Mouse (Mus musculus): ENCODE results near the gene Brpf3. TPM values are rescaled to one million over a fixed set of nuclear protein-coding genes. Genes with fewer than 3 reads are reported as not detected.
"Not testable (repeated sequence)": the region's sequence is repeated elsewhere in the genome, so short reads cannot be mapped to it uniquely, and the experiment has no call there.

The Brpf3 gene
- polyA plus RNA-seq, 1 experiment from 2014 or later, result 12.9 TPM

- H3K36me3 ChIP-seq (ENCODE audit: control insufficient read depth, insufficient read depth, low read length), result no peaks in the 10 kb centered on the region
- peak overlapping the region; percentile 67 for H3K27ac ChIP-seq (ENCODE audit: low read depth)
- no peaks in the 10 kb centered on the region for H3K27me3 ChIP-seq (replicated peaks; ENCODE audit: control insufficient read depth, insufficient read depth, low read length)
- WGBS, result 2% methylated on average over 24 of the region's 24 CpGs
- H3K4me2 ChIP-seq (ENCODE audit: low read length), result peak overlapping the region; percentile 78
- peak overlapping the region; percentile 63 for H3K4me3 ChIP-seq (ENCODE audit: low read depth, low read length)
- peak overlapping the region; percentile 66 for H3K9ac ChIP-seq (ENCODE audit: low read length)
- peak; percentile 78 for DNase-seq (ENCODE audit: low spot score)
- no peaks in the 10 kb centered on the region for H3K9me3 ChIP-seq (ENCODE audit: control insufficient read depth, low read length)
- H3K4me1 ChIP-seq (replicated peaks; ENCODE audit: control insufficient read depth, insufficient read depth, low read length), result peaks cover 11% of the 10 kb centered on the region
- ATAC-seq (replicated peaks; ENCODE audit: low FRiP score, low TSS enrichment, low read depth), result peak; percentile 64
Observed at GRCm38 (mm10) chr17:28769875-28770421, 30.9 kb upstream of the Brpf3 start.

DNA sequence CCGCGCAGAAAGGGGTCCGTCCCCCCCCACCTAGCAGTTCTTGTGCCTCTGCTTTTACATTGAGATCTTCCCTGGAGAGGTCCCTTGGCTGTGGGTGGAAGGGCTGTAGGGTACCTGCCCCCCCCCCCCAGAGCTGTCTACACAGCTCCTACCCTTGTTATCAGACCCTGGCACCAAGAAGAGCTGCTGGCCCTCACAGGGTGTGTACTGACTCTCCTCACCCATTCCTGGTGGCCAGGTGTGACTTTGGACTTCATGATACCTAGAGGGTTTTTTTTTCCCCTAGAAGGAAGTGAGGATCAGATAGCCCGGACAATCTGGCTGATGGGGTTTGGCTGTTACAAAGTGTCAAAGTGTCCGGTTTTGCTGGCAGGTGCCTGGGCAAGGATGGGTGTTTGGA lies 29.6 kb upstream of the Brpf3 start:
- Histone ChIP-seq H3K27me3 (replicated peaks; ENCODE audit: control insufficient read depth, insufficient read depth, low read length) (no peaks in the 10 kb centered on the region), H3K4me1 (replicated peaks; ENCODE audit: control insufficient read depth, insufficient read depth, low read length) (peaks cover 11% of the 10 kb centered on the region), H3K9me3 (ENCODE audit: control insufficient read depth, low read length) (no peaks in the 10 kb centered on the region), H3K9ac (ENCODE audit: low read length) (no peak overlapping the region), H3K27ac (ENCODE audit: low read depth) (no peak overlapping the region), H3K4me2 (ENCODE audit: low read length) (peak overlapping the region; percentile 78; the same call in 1 of the 2 replicates), H3K4me3 (ENCODE audit: low read depth, low read length) (no peak overlapping the region), H3K36me3 (ENCODE audit: control insufficient read depth, insufficient read depth, low read length) (peaks cover 6% of the 10 kb centered on the region)
- no peak for DNase-seq (ENCODE audit: low spot score)
- ATAC-seq (replicated peaks; ENCODE audit: low FRiP score, low TSS enrichment, low read depth), result no peak
- 87% methylated on average over 5 of the region's 5 CpGs for WGBS

GRCm38 (mm10) chr17:28774303-28774702 lies 26.6 kb upstream of the Brpf3 start:
- DNase-seq (ENCODE audit: low spot score); H3K9ac ChIP-seq (ENCODE audit: low read length); H3K4me3 ChIP-seq (ENCODE audit: low read depth, low read length); H3K27ac ChIP-seq (ENCODE audit: low read depth); H3K9me3 ChIP-seq (ENCODE audit: control insufficient read depth, low read length); H3K4me2 ChIP-seq (ENCODE audit: low read length); ATAC-seq (replicated peaks; ENCODE audit: low FRiP score, low TSS enrichment, low read depth); H3K27me3 ChIP-seq (replicated peaks; ENCODE audit: control insufficient read depth, insufficient read depth, low read length): not testable (repeated sequence)
- 95% methylated on average over 8 of the region's 9 CpGs for WGBS
- Histone ChIP-seq H3K4me1 (replicated peaks; ENCODE audit: control insufficient read depth, insufficient read depth, low read length) (peaks cover 11% of the 10 kb centered on the region), H3K36me3 (ENCODE audit: control insufficient read depth, insufficient read depth, low read length) (peaks cover 22% of the 10 kb centered on the region)

DNA sequence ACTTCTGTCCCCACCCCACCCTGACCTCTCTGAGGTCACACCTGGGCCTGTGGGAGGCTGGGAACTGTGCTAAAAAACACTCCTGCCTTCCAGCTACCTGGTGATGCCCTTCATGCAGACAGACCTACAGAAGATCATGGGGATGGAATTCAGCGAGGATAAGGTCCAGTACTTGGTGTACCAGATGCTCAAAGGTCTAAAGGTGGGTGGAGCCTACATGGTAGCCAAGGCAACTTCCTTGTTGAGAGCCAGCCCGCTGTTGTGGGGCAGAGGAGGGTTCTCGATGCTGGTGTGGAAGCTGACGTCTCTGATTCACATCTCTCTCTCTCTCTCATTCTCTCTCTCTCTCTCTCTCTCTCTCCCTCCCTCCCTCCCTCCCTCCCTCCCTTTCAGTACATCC lies 25.7 kb upstream of the Brpf3 start:
- ATAC-seq (replicated peaks; ENCODE audit: low FRiP score, low TSS enrichment, low read depth) (no peak), DNase-seq (ENCODE audit: low spot score) (no peak)
- Histone ChIP-seq H3K27me3 (replicated peaks; ENCODE audit: control insufficient read depth, insufficient read depth, low read length) (no peaks in the 10 kb centered on the region), H3K9me3 (ENCODE audit: control insufficient read depth, low read length) (no peaks in the 10 kb centered on the region), H3K4me3 (ENCODE audit: low read depth, low read length) (no peak overlapping the region), H3K4me2 (ENCODE audit: low read length) (no peak overlapping the region), H3K36me3 (ENCODE audit: control insufficient read depth, insufficient read depth, low read length) (peaks cover 22% of the 10 kb centered on the region), H3K4me1 (replicated peaks; ENCODE audit: control insufficient read depth, insufficient read depth, low read length) (0 out of 2 replicates have a peak, but pooled peaks cover 4% of the 10 kb centered on the region), H3K9ac (ENCODE audit: low read length) (no peak overlapping the region), H3K27ac (ENCODE audit: low read depth) (no peak overlapping the region)
- 79% methylated on average over 4 of the region's 4 CpGs for WGBS

DNA sequence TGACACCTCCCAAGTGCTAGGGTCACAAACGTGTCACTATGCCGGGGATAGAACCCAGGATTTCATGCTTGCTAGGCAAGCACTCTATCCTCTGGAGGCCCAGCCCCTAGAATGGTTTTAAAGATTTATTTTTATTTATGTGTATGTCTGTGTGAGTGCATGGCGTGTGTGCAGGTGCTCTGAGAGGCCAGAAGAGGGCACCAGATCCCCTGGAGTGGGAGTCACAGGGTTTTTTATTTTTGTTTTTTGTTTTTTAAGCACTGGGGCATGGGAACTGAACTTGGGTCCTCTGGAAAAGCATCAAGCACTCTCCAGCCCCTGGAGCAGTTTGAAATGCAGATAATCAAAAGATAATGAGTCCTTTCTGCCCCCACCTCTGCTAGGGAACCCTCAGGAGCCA lies 24.1 kb upstream of the Brpf3 start:
- 88% methylated on average over 3 of the region's 3 CpGs for WGBS
- ATAC-seq (replicated peaks; ENCODE audit: low FRiP score, low TSS enrichment, low read depth), result no peak
- no peaks in the 10 kb centered on the region for H3K9me3 ChIP-seq (ENCODE audit: control insufficient read depth, low read length)

DNA sequence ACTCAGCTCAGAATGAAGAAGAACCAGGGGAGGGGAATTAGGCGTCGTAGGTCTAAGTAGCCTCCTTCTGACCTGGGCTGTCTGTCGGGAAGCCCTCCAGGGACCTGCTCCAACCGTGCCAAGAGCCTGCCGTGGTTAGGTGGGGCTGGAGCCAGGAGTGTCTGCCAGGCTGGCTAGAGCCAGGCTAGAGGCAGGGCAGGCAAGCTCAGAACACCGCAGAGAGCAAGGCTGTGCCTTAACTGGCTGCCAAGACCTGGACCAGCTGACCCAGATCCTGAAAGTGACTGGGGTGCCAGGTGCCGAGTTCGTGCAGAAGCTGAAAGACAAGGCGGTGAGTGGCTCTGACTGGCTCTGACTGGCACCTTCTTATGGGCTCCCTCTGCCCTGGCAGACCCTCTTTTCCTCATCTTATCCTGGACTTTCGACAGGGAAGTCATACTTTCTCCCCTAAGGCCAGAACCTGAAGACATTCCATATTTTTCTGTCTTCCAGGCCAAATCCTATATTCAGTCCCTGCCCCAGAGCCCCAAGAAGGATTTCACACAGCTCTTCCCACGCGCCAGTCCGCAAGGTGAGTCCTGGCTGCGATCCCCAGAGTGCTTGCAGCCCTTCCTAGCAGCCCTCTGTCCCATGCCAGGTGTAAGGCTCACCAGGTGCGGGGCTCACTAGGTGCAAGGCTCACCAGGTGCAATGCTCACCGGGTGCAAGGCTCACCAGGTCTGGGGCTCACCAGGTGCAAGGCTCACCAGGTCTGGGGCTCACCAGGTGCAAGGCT lies 23.5 kb upstream of the Brpf3 start:
- ATAC-seq (replicated peaks; ENCODE audit: low FRiP score, low TSS enrichment, low read depth), result no peak
- no peak overlapping the region for H3K9ac ChIP-seq (ENCODE audit: low read length)
- H3K9me3 ChIP-seq (ENCODE audit: control insufficient read depth, low read length), result no peaks in the 10 kb centered on the region
- H3K4me3 ChIP-seq (ENCODE audit: low read depth, low read length), result no peak overlapping the region
- no peaks in the 10 kb centered on the region for H3K27me3 ChIP-seq (replicated peaks; ENCODE audit: control insufficient read depth, insufficient read depth, low read length)
- H3K4me1 ChIP-seq (replicated peaks; ENCODE audit: control insufficient read depth, insufficient read depth, low read length), result 0 out of 2 replicates have a peak, but pooled peaks cover 3% of the 10 kb centered on the region
- no peak overlapping the region for H3K27ac ChIP-seq (ENCODE audit: low read depth)
- no peak overlapping the region for H3K4me2 ChIP-seq (ENCODE audit: low read length)
- WGBS, result 90% methylated on average over 16 of the region's 16 CpGs
- no peak for DNase-seq (ENCODE audit: low spot score)
- H3K36me3 ChIP-seq (ENCODE audit: control insufficient read depth, insufficient read depth, low read length), result peaks cover 22% of the 10 kb centered on the region

More for the DNA sequence above, 24.1 kb upstream of the Brpf3 start:
- Histone ChIP-seq H3K4me3 (ENCODE audit: low read depth, low read length) (no peak overlapping the region), H3K4me1 (replicated peaks; ENCODE audit: control insufficient read depth, insufficient read depth, low read length) (0 out of 2 replicates have a peak, but pooled peaks cover 3% of the 10 kb centered on the region), H3K9ac (ENCODE audit: low read length) (no peak overlapping the region), H3K4me2 (ENCODE audit: low read length) (no peak overlapping the region), H3K27ac (ENCODE audit: low read depth) (no peak overlapping the region), H3K27me3 (replicated peaks; ENCODE audit: control insufficient read depth, insufficient read depth, low read length) (no peaks in the 10 kb centered on the region), H3K36me3 (ENCODE audit: control insufficient read depth, insufficient read depth, low read length) (peaks cover 22% of the 10 kb centered on the region)
- no peak for DNase-seq (ENCODE audit: low spot score)

- Histone ChIP-seq H3K4me2 (ENCODE audit: low read length) (no peak overlapping the region), H3K36me3 (ENCODE audit: control insufficient read depth, insufficient read depth, low read length) (peaks cover 22% of the 10 kb centered on the region), H3K4me3 (ENCODE audit: low read depth, low read length) (no peak overlapping the region), H3K4me1 (replicated peaks; ENCODE audit: control insufficient read depth, insufficient read depth, low read length) (0 out of 2 replicates have a peak, but pooled peaks cover 3% of the 10 kb centered on the region), H3K27me3 (replicated peaks; ENCODE audit: control insufficient read depth, insufficient read depth, low read length) (no peaks in the 10 kb centered on the region), H3K9me3 (ENCODE audit: control insufficient read depth, low read length) (no peaks in the 10 kb centered on the region), H3K9ac (ENCODE audit: low read length) (no peak overlapping the region), H3K27ac (ENCODE audit: low read depth) (no peak overlapping the region)
- 93% methylated on average over 3 of the region's 3 CpGs for WGBS
- ATAC-seq (replicated peaks; ENCODE audit: low FRiP score, low TSS enrichment, low read depth) (no peak), DNase-seq (ENCODE audit: low spot score) (no peak)
Observed at GRCm38 (mm10) chr17:28779735-28780134, 21.2 kb upstream of the Brpf3 start.

- DNase-seq (ENCODE audit: low spot score), result no peak
- 55% methylated on average over 3 of the region's 3 CpGs for WGBS
- H3K4me1 ChIP-seq (replicated peaks; ENCODE audit: control insufficient read depth, insufficient read depth, low read length), result 0 out of 2 replicates have a peak, but pooled peaks cover 3% of the 10 kb centered on the region
- peaks cover 21% of the 10 kb centered on the region for H3K36me3 ChIP-seq (ENCODE audit: control insufficient read depth, insufficient read depth, low read length)
- no peak overlapping the region for H3K27ac ChIP-seq (ENCODE audit: low read depth)
- H3K4me3 ChIP-seq (ENCODE audit: low read depth, low read length), result no peak overlapping the region
- no peak for ATAC-seq (replicated peaks; ENCODE audit: low FRiP score, low TSS enrichment, low read depth)
- no peaks in the 10 kb centered on the region for H3K27me3 ChIP-seq (replicated peaks; ENCODE audit: control insufficient read depth, insufficient read depth, low read length)
- no peaks in the 10 kb centered on the region for H3K9me3 ChIP-seq (ENCODE audit: control insufficient read depth, low read length)
- H3K4me2 ChIP-seq (ENCODE audit: low read length), result no peak overlapping the region
- no peak overlapping the region for H3K9ac ChIP-seq (ENCODE audit: low read length)
Observed at GRCm38 (mm10) chr17:28780836-28781235, 20.1 kb upstream of the Brpf3 start.
